Mouse (Mus musculus): ENCODE measurements around the gene Gstk1. TPM values are rescaled to one million over a fixed set of nuclear protein-coding genes. Genes with fewer than 3 reads are reported as not detected.

Gstk1 gene
- 10 to 100 TPM; 28.7 to 29.3 TPM for total RNA-seq (2021)

DNA sequence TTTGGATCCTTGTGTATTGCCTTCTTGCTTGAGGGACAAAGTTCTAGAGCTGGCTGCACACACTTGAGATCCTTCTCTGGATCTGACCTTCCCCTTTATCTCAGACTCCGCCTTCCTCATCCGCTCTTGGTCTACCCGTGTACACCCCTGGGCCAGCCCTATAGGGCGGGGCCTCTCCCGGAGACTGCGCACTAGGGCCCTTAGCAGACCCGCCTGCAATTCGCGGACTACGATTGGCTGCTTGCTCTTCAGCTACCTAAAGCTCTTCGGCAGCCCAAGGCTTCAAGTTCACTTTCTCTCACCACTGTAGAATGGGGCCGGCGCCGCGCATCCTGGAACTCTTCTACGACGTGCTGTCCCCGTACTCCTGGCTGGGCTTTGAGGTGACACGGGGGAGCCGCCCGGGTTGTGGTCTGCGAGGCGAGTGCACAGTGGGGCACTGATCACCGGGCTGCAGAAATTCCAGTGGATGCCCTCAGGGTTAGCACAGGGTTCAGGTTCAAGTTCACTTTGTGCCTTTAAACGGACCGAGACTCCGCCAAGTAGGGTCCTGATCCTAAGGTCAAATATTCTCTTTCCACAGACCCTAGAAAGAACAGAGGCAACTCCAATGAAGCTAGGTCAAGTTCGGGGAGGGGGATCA lies at the start of gene Gstk1:
Gene Gstk1 (plus strand): TSS at position 225 of the 643 bp plus-strand sequence.
- DNase-seq, result peak; percentile 80

- no peak for DNase-seq
Measured at GRCm38 (mm10) chr6:42197710-42198109, 48.0 kb upstream of the Gstk1 start.

GRCm38 (mm10) chr6:42199498-42199897 lies 46.2 kb upstream of the Gstk1 start:
- no peak for DNase-seq

GRCm38 (mm10) chr6:42215028-42215427 lies 30.7 kb upstream of the Gstk1 start, which contains the start of gene Tas2r144:
Gene Tas2r144 (plus strand): TSS chr6:42215328.
- no peak for DNase-seq

- DNase-seq, result no peak
Measured at GRCm38 (mm10) chr6:42222286-42222685, 23.4 kb upstream of the Gstk1 start.

DNA sequence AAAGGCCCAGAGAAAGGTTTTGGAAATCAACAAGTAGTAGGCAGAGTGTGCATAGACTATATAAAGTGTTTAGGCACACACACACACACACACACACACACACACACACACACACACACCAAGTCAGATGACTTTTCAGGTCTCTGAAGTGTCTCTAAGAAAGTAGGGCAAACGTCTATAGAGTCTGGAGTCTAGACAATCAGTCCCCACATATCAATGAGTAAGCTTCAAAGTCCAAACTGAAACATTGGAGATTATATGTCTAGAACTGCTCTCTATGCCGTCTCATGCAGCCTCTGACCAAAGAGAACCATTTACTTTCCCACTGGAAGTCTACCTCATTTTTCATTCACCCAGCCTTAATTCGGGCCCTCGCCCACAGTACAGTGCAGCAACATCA lies 20.7 kb upstream of the Gstk1 start:
- no peak for DNase-seq

- peak; percentile 73 for DNase-seq
Measured at GRCm38 (mm10) chr6:42227240-42228101, 18.3 kb upstream of the Gstk1 start.

- no peak for DNase-seq
Measured at GRCm38 (mm10) chr6:42229610-42230009, 16.1 kb upstream of the Gstk1 start.

DNA sequence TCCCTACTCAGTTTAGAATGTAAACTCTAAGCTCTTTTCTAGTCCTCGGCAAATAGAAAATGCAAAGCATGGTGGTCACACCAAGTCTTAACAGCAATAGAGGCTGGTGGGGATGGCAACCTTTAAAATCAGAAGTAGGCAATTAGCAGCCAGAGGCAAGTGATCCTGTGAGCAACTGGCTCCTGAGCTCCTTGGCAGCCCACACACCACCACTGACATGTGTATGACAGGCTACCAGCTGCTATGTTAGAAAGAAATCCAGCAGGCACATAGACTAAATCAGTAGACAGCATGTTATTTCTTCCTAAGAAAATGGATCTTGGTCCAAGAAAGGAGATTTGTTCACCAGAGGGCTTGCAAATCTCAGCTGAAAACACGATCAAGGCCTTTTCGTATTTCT lies 14.5 kb upstream of the Gstk1 start:
- no peak for DNase-seq

DNA sequence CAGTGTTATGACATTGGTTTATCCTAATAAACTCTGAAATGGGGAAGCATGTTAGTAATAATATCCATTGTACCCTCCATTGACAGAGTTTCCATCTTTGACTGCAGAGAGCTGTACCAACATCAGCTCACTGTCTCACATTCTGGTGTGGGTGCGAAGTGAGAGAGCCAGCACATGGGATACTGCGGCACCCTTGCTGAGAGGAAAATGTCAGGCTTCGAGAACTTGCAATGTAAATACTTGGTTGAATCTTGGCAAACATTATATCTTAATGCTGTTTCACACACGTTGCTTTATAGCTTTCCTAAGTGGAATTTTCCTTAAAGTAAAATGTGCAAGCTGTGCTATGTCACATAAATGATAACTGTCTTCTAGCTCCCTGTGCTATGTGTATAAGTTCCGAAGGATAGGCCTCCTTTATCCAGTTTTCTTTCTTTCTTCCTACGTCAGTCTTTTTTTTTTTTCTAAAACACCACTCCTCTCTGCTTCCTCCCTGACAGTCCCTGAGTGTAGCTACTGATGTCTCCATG lies 8.4 kb upstream of the Gstk1 start:
- no peak for DNase-seq

GRCm38 (mm10) chr6:42241311-42242045 lies 4.3 kb upstream of the Gstk1 start:
- DNase-seq, result no peak

- DNase-seq, result no peak
Measured at GRCm38 (mm10) chr6:42247173-42247572, 1.4 kb downstream of the Gstk1 start.

GRCm38 (mm10) chr6:42247981-42248380 lies 2.2 kb downstream of the Gstk1 start:
- no peak for DNase-seq

GRCm38 (mm10) chr6:42251791-42252190 lies 6.1 kb downstream of the Gstk1 start:
- no peak for DNase-seq

DNA sequence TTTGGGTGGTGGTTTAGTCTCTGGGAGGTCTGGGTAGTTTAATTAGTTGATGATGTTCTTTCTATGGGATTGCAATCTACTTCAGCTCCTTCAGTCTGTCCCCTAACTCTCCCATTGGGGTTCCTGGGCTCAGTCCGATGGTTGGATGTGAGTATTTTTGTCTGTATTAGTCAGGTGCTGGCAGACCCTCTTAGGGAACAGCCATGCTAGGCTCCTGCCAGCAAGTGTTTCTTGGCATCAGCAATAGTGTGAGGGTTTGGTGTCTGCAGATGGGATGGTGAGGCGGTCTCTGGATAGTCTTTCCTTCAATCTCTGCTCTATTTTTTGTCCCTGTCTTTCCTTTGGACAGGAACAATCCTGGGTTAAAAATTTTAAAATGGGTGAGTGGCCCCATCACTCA lies 7.4 kb downstream of the Gstk1 start:
- no peak for DNase-seq

DNA sequence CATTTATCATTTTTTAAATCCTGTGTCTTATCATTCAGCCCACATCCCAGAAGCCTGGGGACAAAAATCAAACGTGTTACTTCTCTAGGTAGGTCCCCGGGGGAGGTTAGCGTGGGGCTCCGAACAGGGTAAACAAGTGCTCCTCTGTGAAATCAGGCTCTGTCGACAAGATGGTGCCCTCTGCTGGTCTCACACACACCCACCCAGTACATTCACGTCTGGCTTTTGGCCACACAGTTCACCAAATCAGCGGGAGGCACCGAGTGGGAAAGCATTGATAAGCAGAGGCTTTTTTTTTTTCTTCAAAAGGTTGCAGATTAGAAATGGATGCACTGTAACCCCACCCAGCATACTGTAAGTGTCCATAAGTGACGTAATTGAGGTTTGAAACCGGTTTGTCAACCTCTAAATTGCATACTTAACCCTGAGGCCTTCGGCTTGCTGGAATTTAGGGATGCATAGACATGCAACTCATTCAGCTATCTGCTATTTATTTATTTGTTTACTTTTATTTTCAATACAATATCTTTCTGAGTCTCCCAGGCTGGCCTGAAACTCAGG lies 11.6 kb downstream of the Gstk1 start:
- peak; percentile 60 for DNase-seq

GRCm38 (mm10) chr6:42260430-42260829 lies 14.7 kb downstream of the Gstk1 start:
- DNase-seq, result no peak

DNA sequence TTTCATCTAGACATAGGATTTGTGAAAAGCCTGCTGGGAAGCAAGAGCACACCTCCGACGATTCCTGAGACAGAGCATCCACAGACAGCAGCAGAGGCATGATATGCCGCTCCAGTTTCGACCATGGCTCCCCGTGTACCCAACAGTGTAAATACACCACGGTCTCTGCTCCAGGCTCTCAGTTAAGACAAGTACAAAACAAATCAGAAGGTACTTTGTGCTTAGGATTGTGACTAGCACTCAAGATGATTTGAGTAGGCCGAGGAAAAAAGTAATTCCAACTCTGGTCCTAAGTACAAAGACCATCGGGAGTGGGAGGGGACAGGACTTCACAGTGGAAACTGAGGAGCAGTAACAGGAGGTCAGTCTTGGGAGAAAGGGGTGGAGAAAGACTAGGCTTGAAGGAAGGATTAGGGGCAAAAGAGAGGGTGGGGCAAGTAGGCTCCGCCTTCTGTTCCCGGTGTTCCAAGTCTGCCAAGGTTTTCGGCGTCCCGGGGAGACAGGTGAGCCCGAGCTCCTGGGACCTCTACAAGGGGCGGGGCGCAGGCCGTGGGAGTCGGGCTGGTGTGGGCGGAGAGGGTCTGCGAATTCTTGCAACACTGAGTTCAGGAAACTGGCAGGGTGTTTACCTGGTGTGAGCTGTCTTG lies 15.9 kb downstream of the Gstk1 start, which contains the start of gene Tmem139:
Gene Tmem139 (plus strand): TSS at position 447 of the 647 bp plus-strand sequence.
- DNase-seq, result no peak

GRCm38 (mm10) chr6:42264626-42265312 lies 19.0 kb downstream of the Gstk1 start, which contains the start of gene Casp2:
Gene Casp2 (plus strand): TSS chr6:42264985.
- peak; percentile 99 for DNase-seq

- no peak for DNase-seq
Measured at GRCm38 (mm10) chr6:42265391-42266330, 19.9 kb downstream of the Gstk1 start.

Data from heart, postnatal 4 days (tissue).